Mouse (Mus musculus): ENCODE data around the gene Ssxb9.
"Not testable (repeated sequence)": the region's sequence is repeated elsewhere in the genome, so short reads cannot be mapped to it uniquely, and the experiment has no call there.

The Ssxb9 gene

DNA sequence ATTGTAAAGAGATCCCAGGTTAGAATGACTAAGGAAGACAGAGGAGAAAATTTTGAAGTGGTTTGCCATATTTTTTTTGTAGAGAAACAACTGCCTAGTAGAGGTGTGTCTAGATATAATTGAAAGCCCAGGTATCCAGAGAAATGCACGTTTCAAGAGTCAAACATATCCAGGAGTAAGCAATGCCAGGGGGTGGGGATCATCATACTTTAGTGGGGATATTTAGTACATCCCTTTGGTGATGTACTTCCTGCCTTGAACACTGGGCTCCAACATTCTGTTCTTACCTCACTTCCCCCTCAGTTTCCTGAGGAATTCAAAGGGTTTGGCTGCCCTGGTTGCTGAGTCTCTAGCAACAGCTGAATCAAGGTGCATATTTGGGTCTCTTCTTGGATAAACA is at the start of gene Ssxb9:
Ssxb9 (plus strand) TSS at position 301 of the 400 bp plus-strand sequence.
- DNase-seq (ENCODE audit: low spot score), result not testable (repeated sequence)

GRCm38 (mm10) chrX:8327124-8327523 is 39.7 kb upstream of the Ssxb9 start, which contains the start of gene Ssxb10:
Gene Ssxb10 (plus strand): TSS chrX:8327424.
- DNase-seq (ENCODE audit: low spot score), result no peak

DNA sequence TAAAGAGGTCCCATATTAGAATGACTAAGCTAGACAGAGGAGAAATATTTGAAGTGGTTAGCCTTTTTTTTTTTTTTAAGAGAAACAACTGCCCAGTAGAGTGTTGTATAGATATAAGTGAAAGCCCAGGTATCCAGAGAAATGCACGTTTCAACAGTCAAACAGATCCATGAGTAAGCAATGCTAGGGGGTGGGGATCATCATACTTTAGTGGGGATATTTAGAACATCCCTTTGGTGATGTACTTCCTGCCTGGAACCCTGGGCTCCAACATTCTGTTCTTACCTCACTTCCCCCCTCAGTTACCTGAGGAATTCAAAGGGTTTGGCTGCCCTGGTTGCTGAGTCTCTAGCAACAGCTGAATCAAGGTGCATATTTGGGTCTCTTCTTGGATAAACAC is 46.2 kb downstream of the Ssxb9 start, which contains the start of gene Ssxb1:
Ssxb1 (plus strand) TSS at position 301 of the 400 bp plus-strand sequence.
- not testable (repeated sequence) for DNase-seq (ENCODE audit: low spot score)
